Mouse (Mus musculus): Measurements from ENCODE around the gene Krt19.

Krt19 gene

DNA sequence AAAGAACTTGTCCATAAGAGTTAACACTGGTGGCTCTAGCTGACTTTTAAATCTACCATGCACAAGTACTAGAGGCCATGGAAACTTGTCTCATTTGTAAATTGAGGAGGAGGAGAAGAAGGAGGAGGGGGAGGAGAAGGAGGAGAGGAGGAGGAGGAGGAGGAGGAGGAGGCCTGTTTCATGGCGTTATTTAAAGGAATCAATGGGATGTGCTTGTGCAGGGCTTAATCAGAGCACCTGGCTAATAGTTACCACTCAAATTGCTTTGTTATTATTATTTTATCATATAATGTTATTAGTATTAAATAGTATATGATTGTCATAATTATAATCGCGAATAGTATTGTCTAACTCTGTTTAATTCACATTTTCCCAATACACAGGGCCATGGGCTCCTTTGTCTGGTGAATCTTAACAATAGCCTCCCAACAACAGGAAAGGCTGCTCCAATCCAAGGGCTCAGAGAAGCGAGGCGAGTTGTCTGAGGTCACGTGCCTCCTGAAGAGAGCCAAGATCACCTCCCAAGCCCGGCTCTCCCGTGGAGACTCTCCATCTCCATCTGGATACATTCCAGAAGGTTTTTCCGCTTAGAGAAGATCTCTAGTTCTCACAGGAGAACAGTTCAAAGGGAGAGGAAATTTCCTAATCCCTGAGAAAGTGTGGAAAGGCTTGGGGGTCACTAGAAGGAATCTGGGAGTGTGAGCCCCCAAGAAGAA, at the start of gene Krt19:
Gene Krt19, minus strand, starts transcription at position 51 of the 716 bp plus-strand sequence.
- DNase-seq (ENCODE audit: low spot score): no peak

DNA sequence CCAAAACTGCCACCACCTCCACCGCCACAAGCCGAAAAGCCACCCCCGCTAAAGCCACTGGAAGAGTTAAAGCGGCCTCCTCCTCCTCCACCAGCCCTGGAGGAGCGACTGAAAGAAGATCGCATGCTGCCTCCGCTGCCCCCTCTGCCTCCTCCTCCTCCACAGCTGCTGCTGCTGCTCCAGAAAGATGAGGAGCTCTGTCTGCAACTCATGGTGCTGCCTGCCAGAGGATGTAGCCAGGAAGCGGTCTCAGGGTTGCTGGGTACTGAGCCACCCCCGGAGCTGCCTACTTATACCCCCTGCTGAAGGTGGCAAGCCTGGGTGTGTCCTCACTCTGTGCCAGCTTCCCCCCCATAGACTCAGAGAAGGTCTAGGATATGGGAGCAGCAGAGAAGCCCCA, 44.5 kb upstream of the Krt19 start, which contains the start of gene Krt9:
Gene Krt9, minus strand, starts transcription at position 255 of the 400 bp plus-strand sequence.
- no peak for DNase-seq (ENCODE audit: low spot score)

DNA sequence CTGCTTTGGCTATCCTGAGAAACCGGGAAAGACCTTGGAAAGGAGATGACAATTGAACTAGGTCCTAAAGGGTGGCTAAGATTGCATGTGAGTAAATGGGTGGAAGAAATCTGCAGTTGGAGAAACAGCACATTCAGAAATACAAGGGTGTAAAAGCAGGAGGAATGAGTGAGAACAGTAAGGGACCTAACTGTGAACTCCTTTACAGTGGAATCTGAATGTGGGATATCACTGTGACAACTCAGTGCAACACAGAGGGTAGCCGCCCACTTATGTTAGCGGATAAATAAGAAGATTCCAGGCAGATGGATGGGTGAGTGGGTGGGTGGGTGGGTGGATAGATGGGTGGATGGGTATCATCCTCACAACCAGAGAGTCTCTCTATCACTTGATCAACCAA, 43.4 kb upstream of the Krt19 start:
- no peak for DNase-seq (ENCODE audit: low spot score)

DNA sequence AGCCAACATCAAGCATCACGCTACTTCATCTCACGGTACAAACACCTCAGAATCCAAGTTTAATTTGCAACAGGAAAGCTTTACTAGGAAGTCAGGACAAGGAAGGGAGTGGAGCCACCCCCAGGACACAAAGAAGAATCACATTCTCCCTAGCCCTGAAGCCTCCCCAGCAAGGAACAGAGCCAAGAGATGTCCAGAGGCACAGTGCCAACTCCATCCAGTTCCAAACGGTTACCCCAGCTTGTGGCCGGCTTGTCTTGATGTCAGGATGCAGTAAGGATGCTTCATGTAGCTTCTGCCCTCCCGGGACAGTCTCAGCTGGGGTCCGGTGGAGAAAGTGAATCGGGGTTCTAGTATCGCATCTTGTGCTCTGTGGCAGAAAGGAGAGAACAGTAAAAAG, 38.3 kb upstream of the Krt19 start:
- no peak for DNase-seq (ENCODE audit: low spot score)

DNA sequence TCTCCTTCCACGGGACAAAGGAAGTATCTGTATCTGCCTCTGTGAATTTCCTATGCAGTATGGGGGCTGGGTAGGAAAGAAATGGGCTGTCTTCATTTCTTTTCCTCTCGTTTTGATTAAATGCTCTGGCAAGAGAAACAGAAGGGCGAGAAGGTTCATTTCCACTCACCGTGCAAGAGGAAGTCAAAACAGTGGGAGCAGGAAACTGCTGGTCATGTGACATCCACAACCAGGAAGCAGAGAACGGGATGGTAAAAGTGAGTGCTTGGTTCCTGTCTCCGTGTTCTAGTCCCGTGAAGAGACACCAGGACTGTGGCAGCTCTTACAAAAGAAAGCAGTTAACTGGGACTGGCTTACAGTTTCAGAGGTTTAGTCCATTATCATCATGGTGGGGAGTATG, 33.3 kb upstream of the Krt19 start:
- no peak for DNase-seq (ENCODE audit: low spot score)

DNA sequence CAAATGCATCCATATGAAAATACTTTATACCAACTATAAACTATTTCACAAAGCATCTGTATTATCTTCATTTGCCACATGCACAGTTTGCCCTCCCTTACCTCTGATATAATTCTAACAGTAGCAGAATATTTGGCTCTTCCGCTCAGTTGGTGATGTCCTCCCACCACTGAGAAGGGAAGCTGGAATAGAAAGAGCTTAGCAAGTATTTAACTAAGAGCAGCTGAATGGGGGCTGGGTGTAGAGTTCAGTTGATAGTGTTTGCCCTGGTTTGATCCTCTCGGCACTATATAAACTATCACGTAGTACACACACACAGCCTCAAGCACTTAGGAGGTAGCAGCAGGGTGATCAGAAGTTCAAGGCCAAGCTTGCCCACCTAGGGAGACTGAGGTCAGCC, 30.8 kb upstream of the Krt19 start:
- DNase-seq (ENCODE audit: low spot score): no peak

DNA sequence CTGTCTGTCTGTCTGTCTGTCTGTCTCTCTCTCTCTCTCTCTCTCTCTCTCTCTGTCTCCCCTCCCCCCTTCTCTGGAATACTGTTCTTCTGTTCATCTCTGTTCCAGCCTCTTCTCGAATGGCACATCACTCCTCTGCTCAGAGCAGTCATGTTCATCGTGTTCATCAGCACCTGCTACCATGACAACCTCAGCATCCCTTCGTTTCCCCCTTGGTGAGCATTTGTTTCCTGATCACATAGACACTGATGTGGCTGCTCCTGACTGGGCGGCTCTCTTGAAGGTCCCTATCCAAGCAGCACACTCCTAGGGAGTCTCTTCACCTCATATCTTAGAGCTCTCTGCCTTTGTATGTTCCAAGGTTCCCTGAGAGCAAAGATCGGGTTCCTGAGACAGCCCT, 29.8 kb upstream of the Krt19 start:
- DNase-seq (ENCODE audit: low spot score): no peak

DNA sequence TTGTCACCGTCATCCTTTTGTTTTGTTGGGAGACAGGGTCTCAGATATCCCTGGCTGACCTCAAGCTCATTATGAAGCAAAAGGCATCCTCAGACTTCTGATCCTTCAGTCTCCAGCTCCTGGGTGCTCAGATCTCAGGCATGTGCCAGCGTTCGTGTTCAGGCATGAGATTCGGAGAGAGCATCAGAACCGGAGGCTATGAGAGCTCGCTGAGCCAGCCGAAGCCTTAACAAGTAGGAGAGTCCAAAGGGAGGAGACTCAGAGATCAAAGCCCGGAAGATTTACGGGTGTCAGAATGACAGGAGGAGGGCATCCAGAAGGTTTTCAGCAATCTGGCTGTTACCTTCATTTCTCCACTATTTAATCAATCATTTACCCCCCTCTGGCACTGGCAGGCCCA, 28.3 kb upstream of the Krt19 start:
- no peak for DNase-seq (ENCODE audit: low spot score)

DNA sequence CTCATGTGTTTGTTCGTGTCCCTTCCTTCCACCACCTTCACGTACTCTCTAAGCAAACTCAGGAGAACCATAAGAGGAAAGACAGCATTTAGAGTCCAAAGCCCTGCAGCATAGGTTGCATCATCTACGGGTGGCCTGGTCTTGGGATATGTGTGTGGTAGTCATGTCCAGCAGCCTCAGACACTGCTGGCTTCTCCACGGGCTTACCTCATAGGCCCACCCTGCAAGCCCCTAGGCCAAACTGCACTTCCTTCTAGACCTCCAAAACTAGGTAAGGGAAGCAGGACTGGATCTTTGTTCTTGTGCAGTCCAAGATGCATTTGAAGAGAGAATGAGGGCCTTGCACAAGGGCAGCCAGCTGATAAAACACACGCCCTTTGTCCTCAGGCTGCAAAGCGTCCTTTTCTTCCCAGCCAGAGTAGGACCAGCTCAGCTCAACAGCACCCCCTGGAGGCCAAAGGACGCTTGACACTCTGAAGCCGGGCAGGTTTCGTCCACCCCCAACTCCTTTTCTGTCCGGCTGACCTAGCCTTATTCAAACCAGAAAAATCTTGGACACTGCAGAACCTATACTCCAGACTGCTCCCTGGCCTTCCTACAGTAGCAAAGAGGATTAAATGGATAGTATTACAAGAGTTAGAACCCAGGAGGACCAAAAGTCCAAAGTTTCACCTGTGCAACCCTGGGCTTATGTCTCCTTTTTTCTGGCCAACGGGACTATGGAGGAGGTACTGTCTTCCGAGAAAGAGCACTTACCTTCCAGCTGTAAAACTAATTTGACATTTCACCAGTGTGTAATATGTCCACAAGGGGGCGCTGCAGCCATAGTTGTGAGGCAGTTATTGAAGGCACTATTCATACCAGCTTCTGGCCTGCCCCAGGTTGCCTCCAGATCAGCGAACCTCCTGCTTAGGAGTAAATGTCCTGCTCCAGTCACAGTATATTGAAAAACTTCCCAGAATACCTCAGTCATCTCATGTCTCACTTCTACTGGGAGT, 20.6 kb upstream of the Krt19 start:
- peak; percentile 70 for DNase-seq (ENCODE audit: low spot score)

DNA sequence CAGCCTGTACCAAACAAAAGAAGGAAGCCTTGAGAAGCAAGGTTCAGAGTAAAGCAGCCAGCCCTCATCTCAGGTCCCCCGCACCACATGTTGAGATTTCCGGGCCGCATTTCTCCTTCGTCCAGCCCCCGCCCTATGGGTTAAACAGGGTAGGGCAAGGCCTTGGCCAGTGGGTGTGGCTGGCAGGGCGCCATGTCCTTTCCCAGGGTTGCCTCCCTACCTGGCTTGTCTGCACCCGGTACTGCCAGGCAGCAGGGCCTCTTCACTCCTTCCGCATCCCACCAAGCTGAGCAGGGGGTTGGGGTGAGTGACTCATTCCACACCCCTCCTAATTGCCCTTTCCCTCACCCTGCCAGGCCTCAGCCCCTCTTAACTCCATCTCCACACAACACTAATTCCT, 19.6 kb upstream of the Krt19 start:
- DNase-seq (ENCODE audit: low spot score): no peak

DNA sequence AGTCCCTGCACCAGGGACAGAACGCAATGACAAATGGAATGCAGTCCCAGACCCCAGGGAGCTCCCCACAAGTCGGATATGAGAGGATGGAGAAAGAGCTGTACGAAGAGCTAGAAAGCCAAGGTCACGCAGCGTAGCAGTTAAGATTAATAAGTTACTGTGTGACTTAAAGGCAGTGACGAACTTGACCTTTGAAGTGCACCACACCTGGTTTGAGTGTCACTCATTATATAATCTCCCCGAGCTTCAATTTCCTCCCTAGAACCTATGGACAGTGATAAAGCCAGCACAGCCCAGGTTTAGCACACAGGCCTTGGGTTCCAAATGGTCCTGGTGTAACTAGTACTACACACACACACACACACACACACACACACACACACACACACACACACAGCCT, 15.9 kb upstream of the Krt19 start:
- no peak for DNase-seq (ENCODE audit: low spot score)

DNA sequence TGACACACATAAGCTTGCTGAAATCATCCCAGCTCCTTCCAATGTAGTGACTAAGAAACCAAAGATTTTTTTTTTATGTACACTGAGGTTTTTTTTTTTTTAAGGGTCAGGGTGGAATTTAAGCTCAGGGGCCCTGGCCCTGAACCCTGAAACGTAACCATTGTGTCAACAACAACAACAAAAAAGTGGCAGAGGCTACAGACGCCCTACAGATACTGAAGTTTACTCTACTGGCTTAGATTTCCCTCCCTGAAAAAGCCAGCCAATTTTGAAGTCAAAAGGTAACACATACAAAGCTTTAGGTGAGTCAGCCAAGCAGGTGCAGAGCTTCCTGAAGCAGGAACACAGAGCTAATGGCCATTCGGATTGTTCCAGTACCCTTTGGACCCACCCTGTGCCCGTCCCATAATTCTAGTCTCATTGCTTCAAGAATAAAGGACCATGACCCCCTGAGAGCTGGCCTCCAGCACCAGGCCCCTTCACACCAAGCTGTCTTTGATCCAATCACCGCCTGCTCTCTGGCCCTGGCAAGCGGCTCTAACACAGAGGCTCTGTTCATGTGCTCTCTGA, 9.5 kb upstream of the Krt19 start:
- DNase-seq (ENCODE audit: low spot score): no peak

DNA sequence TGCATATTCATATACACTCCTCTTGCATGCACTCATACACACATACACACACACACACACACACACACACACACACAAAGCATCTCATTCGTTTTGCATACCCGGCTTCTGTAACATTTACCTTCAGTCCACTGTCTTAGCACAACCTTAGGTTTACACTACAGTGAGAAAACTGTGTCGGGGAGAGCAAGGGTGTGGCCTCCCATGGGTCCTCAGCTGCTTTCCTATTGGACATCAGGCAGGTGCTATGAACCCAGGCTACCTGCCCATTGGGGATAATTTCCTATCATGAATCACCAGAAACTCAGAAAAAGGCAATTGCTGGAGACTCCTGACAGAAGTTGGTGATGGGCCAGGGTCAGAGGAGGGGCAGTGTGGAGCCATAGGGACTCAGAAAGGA, 8.9 kb upstream of the Krt19 start:
- DNase-seq (ENCODE audit: low spot score): no peak

DNA sequence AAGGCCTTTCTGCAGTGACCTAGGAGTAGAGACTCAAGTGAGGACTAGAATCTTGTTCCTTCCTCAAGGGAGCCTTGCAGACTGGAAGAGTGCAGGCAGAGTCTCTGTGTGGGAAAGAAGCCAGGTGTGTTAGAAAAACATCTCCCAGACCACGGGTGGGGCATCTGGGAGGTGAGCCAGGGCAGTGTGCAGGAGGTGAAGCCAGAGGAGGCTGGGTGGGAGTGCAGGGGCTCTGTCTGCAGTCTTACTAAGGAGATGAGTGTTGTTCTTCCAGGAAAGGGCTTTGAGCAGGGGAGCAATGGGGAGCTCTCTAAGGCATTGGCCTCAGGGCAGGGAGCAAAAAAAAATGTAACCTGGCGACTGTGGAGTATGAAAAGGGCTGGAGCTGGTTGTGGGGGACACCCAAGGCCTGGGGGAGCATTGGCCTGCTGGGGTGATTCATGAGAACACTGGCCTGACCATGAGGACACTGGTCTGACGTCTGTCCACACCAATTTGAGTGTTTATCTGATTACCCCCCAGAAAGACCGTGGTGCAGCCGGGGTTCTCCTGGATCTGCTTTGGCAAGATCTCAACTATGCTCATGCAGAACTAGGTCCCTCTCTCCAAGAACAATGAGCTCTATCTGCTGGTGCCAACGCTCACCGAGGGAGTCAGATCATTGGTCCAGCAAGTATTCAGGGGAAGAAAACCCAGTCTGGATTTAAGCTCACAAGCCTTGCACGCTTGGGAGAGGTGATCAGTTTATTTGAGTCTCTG, 7.2 kb upstream of the Krt19 start:
- DNase-seq (ENCODE audit: low spot score): no peak

DNA sequence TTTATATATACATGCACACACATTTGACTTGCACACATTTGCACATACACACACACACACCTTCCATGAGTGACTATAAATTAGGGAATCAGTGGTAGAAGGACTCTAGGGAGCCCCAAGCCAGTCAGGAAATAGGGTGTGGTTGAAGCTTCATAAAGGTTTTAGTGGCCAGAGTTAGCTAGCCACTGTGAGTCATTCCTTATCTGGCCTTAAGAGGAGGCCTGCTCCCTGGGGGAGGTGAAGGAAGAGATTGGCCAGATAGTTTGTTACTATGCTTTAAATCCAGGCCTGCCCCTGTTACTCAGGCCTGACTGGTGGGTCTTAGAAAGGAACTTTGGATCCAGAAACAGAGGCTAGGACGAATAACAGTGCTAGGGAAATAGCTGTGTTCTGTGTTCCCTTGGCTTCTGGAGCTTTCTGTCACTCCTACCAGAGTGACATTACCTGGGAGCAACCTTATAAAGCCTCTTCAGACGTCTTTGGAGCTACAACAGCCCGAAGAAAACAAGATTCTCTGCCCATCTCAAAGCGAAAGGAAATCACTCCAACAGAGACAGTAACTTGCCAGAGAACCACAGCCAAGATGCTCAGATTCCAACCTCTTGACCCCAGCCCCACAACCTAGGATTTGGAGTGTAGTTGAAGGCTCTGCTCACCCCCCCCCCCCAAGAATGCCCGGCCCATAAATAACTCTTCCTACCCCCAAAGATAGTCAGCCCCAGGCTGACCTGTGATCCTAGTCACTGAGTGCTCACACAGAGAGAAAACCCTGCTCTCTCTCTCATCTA, 705 bp downstream of the Krt19 start:
- no peak for DNase-seq (ENCODE audit: low spot score)

DNA sequence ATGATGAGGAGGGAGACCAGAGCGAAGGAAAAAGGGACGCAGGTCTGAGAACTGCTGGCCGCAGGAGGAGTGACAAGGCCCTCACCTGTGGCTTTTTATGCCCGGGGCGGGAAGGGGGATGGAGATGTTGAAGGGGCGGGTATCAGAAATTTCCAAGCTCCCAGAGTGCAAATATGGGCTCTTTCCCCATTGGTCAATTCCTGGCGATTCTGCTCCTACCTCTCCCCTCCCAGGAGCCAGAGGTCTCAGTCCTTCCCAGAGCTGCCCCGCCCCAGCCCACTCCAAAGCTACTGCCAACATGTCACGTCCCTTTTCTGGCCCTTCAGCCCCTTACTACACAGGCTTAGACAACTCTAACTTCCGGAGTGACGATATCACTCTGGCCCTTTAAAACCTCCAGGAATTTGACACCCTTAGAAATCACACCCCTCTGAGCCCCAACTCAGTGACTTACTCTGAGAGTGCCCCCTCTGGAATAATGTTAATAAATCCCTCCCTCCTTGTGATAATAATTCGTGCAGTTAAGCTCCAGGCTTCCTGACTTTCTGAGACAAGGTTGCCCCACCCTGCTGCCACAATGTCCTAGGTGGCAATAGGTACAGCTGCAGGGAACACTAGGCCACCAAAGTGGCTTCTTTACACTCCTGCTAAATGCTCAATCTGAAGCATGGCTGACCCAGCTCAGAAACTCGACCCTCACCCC, 2.5 kb downstream of the Krt19 start:
- DNase-seq (ENCODE audit: low spot score): no peak

DNA sequence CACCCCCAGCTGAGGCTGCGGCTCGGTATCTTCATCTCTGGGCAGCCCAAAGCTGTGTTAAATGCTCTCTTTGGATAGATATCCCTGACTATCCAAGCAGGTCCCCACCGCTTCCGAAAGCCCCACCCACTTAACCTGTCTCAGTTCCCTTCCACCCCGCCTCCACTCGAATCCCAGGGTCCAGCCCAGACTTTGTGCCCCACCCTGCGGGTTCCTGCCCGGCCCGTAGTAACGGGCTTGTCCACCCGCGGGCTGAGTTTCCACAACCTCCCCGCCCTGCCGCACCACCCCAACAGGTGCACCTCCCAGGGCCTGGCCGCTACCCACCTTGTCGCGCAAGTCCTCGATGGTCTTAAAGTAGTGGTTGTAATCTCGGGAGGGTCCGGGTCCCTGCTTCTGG, 3.4 kb downstream of the Krt19 start:
- no peak for DNase-seq (ENCODE audit: low spot score)

DNA sequence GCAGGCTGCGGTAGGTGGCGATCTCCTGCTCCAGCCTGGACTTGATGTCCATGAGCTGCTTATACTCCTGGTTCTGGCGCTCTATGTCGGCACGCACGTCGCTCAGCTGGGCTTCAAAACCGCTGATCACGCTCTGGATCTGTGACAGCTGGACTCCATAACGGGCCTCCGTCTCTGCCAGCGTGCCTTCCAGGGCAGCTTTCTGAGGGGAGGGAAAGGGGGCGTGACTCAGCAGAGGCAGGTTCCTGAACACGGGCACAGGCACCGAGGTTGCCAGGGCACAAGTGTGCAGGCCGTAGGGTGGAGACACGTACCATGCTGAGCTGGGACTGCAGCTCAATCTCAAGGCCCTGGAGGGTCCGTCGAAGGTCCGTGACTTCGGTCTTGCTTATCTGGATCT, 7.5 kb downstream of the Krt19 start:
- no peak for DNase-seq (ENCODE audit: low spot score)

DNA sequence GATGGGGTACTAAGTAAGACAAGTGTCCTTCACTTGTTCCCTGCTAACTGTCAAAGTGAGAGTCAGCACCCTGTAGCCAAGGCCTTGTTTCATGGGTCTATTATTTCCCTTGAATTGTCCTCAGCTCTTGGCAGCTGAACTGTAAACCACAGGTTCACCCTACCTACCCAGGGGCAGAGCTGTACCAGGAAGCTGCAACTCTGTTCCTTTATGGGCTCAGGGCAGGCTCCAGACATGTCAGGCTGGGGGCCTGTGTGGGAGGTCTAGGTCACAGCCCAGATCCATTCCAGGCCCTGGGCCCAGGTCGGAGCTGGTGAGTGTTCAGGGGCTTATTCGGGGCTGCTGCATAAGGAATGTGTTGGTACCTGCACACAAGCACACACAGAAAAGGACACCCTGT, 9.1 kb downstream of the Krt19 start:
- no peak for DNase-seq (ENCODE audit: low spot score)

DNA sequence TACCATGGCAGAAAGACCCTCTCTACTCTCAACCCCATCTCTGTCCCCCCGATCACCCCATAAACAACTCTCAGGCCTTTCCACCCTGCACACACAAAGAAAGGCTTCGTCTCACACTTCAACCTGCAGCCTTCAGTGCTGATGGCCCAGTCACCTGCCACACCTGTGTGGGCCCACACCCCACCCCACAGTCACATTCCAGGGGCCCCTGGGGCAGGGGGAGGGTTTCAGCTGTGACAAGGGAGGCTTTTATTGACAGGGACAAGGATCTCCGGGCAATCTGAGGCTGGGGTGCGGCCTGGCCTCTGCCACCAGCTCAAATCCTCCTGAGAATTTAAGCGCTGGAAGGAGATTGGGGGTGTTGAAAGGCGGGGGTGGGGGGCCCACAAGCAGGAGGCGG, 9.7 kb downstream of the Krt19 start:
- no peak for DNase-seq (ENCODE audit: low spot score)

DNA sequence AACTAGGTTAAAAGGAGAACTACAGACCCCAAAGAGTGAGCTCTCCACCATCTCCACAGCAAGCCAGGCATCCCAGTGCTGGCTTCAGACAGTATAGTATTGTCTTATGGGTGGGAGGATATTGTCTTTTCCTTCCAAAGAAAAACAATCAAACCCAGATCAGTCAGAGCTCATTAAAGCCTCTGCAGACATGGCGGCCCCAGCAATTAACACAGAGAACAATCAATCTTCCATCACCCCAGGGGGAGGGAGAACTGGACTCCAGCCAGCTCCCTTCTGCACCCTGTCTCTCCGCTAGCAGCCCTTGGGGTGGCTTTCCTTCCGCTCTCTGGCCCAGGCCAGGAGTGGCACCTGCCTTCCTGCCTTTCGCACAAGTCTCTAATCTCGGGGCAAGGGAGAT, 10.8 kb downstream of the Krt19 start:
- no peak for DNase-seq (ENCODE audit: low spot score)
